Mouse (Mus musculus) gastrocnemius, postnatal 4 days (tissue): Measurements from ENCODE around the gene Sap18b. TPM values are rescaled to one million over a fixed set of nuclear protein-coding genes. Genes with fewer than 3 reads are reported as not detected.
"Not testable (repeated sequence)": the region's sequence is repeated elsewhere in the genome, so short reads cannot be mapped to it uniquely, and the experiment has no call there.

ENCODE experiments used
- DNase-seq, 2 experiments: peaks; one replicate each; pipeline ENCODE4 v3.0.0; 2021 to 2022; ENCODE audit warnings: low spot score in 2 of 2, mixed read lengths in 2 of 2
- total RNA-seq, 2 experiments: library from RNA; stranded (reverse); gene quantifications; 2 replicates each; pipeline ENCODE4 v1.2.3; 2021

The Sap18b gene
- total RNA-seq, 2 experiments from 2014 or later, result 110 to 115 TPM

GRCm38 (mm10) chr8:95821266-95821665 lies 3.9 kb upstream of the Sap18b start:
- no peak for DNase-seq

- DNase-seq, result no peak
Observed at GRCm38 (mm10) chr8:95822096-95822495, 3.0 kb upstream of the Sap18b start.

GRCm38 (mm10) chr8:95822699-95823098 lies 2.4 kb upstream of the Sap18b start:
- DNase-seq, result no peak

- DNase-seq, result no peak
Observed at GRCm38 (mm10) chr8:95830144-95830543, 5.0 kb downstream of the Sap18b start.

GRCm38 (mm10) chr8:95832603-95833434 lies 7.7 kb downstream of the Sap18b start:
- peak; percentile 50 to 75 for DNase-seq

GRCm38 (mm10) chr8:95833435-95833984 lies 8.4 kb downstream of the Sap18b start:
- no peak for DNase-seq

GRCm38 (mm10) chr8:95835891-95836290 lies 10.7 kb downstream of the Sap18b start:
- no peak for DNase-seq

GRCm38 (mm10) chr8:95837266-95837665 lies 12.1 kb downstream of the Sap18b start:
- no peak for DNase-seq

GRCm38 (mm10) chr8:95839289-95839688 lies 14.1 kb downstream of the Sap18b start:
- DNase-seq, result no peak

- DNase-seq, result no peak
Observed at GRCm38 (mm10) chr8:95841436-95841835, 16.3 kb downstream of the Sap18b start.

- DNase-seq, result no peak
Observed at GRCm38 (mm10) chr8:95843968-95844367, 18.8 kb downstream of the Sap18b start.

GRCm38 (mm10) chr8:95845026-95845425 lies 19.9 kb downstream of the Sap18b start:
- DNase-seq, result no peak

GRCm38 (mm10) chr8:95848061-95848551 lies 23.0 kb downstream of the Sap18b start:
- no peak for DNase-seq

GRCm38 (mm10) chr8:95848734-95849464 lies 23.8 kb downstream of the Sap18b start:
- no peak for DNase-seq

- no peak for DNase-seq
Observed at GRCm38 (mm10) chr8:95850326-95850725, 25.2 kb downstream of the Sap18b start.

GRCm38 (mm10) chr8:95852290-95852689 lies 27.1 kb downstream of the Sap18b start:
- DNase-seq, result no peak

- DNase-seq, result peak in 1 of 2 experiments; percentile 62
Observed at GRCm38 (mm10) chr8:95853102-95853843, 28.1 kb downstream of the Sap18b start, which contains the start of gene Slc38a7. Gene Slc38a7, minus strand, starts transcription at chr8:95853539.

GRCm38 (mm10) chr8:95854174-95854573 lies 29.0 kb downstream of the Sap18b start:
- DNase-seq, result no peak

- not testable (repeated sequence) for DNase-seq
Observed at GRCm38 (mm10) chr8:95863761-95864440, 38.8 kb downstream of the Sap18b start.

GRCm38 (mm10) chr8:95864851-95865250 lies 39.7 kb downstream of the Sap18b start:
- not testable (repeated sequence) for DNase-seq
